Mouse (Mus musculus) hindbrain, embryonic 10.5 days (tissue): ENCODE results near the gene Lrrc19. TPM values are rescaled to one million over a fixed set of nuclear protein-coding genes. Genes with fewer than 3 reads are reported as not detected.

Experiments
- microRNA counts: library from miRNA; unstranded; fragments of <30 nt; microRNA quantifications from one replicate; lab custom pipeline; 2017
- polyA plus RNA-seq: library from polyadenylated mRNA; unstranded; fragments of >200 nt; fragmentation: Nextera tagmentation; extraction: Ambion mirVana; gene quantifications from 2 replicates; pipeline ENCODE4 v1.2.1, GENCODE M21; 2016

The Lrrc19 gene
- polyA plus RNA-seq, 1 experiment from 2014 or later = 0.92 TPM

MicroRNAs encoded within 50 kb of the gene (microRNA counts, 519-probe panel; counts per million panel counts)
- microRNA mmu-miR-872 (lab: Ali Mortazavi, UCI) = 4,174 counts per million, percentile 90 among the panel's probes with 10 or more counts

Other genes starting within 250 kb of the Lrrc19 start
- gene Gm10306, start 93.6 kb downstream of the Lrrc19 start, polyA plus RNA-seq = not detected in 2 replicates
- gene Caap1, start 93.3 kb downstream of the Lrrc19 start, polyA plus RNA-seq = 25.7 and 26.5 TPM in 2 replicates
- 70.1 and 89.9 TPM in 2 replicates for gene Plaa, start 46.9 kb downstream of the Lrrc19 start, polyA plus RNA-seq
- 36.7 and 53.1 TPM in 2 replicates for gene Ift74, start 35.7 kb downstream of the Lrrc19 start, polyA plus RNA-seq
- gene Tek, start 89.1 kb upstream of the Lrrc19 start, polyA plus RNA-seq = 8.8 TPM in 2 replicates